Mouse (Mus musculus) CH12.LX (cell line): ENCODE results near the gene Engase. TPM values are rescaled to one million over a fixed set of nuclear protein-coding genes. Genes with fewer than 3 reads are reported as not detected.

Source experiments
- DNase-seq: peaks from one replicate; pipeline ENCODE4 v3.0.0-alpha.2; 2013; ENCODE audit errors: extremely low read depth
- H3K27ac ChIP-seq: 2 replicates; pipeline ENCODE4 v1.5.1; 2012; ENCODE audit warnings: low read depth, mild to moderate bottlenecking, control low read depth, moderate library complexity; ENCODE audit not compliant: insufficient read depth
- H3K27me3 ChIP-seq: replicated peaks from 2 replicates; pipeline ENCODE3; 2012; ENCODE audit warnings: inconsistent platforms
- H3K36me3 ChIP-seq, 2 experiments: replicated peaks in 1 of 2; 2 replicates each; pipeline versions ENCODE3 to v1.6.1; 2012; ENCODE audit warnings: inconsistent platforms in 1 of 2, low read length in 1 of 2, mild to moderate bottlenecking in 1 of 2, mixed read lengths in 1 of 2, moderate library complexity in 1 of 2; ENCODE audit not compliant: control insufficient read depth in 1 of 2, insufficient read depth in 1 of 2
- H3K4me1 ChIP-seq, 2 experiments: 2 replicates each; pipeline ENCODE4 v1.6.1; 2012; ENCODE audit warnings: inconsistent platforms in 1 of 2, moderate library complexity in 1 of 2; ENCODE audit not compliant: insufficient read depth in 2 of 2, control insufficient read depth in 1 of 2
- H3K4me2 ChIP-seq: 2 replicates; pipeline ENCODE4 v1.6.1; 2012; ENCODE audit warnings: low read depth, mild to moderate bottlenecking, control low read depth; ENCODE audit not compliant: poor library complexity, insufficient read depth, severe bottlenecking
- H3K4me3 ChIP-seq, 3 experiments: fragments of 150-350 bp in 1 of 3; sonication (generic) in 1 of 3; replicated peaks in 1 of 3; 2 replicates each; pipeline versions ENCODE3 to v1.5.1; 2011 to 2012; ENCODE audit warnings: low read depth in 2 of 3, low read length in 2 of 3, mild to moderate bottlenecking in 2 of 3, moderate library complexity in 2 of 3, control low read depth in 1 of 3, improper control_type of control experiment in 1 of 3, inconsistent platforms in 1 of 3, mixed read lengths in 1 of 3; ENCODE audit not compliant: poor library complexity in 1 of 3
- H3K79me2 ChIP-seq: replicated peaks from 2 replicates; pipeline ENCODE4 v1.6.1; 2012; ENCODE audit warnings: mild to moderate bottlenecking, moderate library complexity; ENCODE audit not compliant: control insufficient read depth, poor library complexity, insufficient read depth, severe bottlenecking; ENCODE audit errors: extremely low read depth
- H3K9ac ChIP-seq: 2 replicates; pipeline ENCODE4 v1.6.1; 2012; ENCODE audit warnings: low read depth, mild to moderate bottlenecking, control low read depth, moderate library complexity; ENCODE audit not compliant: insufficient read depth
- H3K9me3 ChIP-seq: replicated peaks from 2 replicates; pipeline ENCODE3; 2012; ENCODE audit warnings: low read length, inconsistent platforms, mixed read lengths
- CHD2 ChIP-seq: IDR thresholded peaks from 2 replicates; pipeline ENCODE4 v1.6.1; 2011; ENCODE audit warnings: low read length, improper control_type of control experiment
- POLR2AphosphoS2 ChIP-seq: IDR thresholded peaks from 2 replicates; pipeline ENCODE4 v1.6.1; 2011; ENCODE audit warnings: low read depth, low read length, improper control_type of control experiment
- dilution Hi-C: fragments of 300-500 bp; cut with MboI; formaldehyde crosslinking; loops from 2 replicates; pipeline ENCODE4 v1.14.3; 2020; ENCODE audit warnings: low sequenced_read_pairs; ENCODE audit not compliant: extremely low pct_unique_long_range_greater_than_20kb, extremely low pct_ligation_motif_present
- in situ Hi-C: fragments of 300-500 bp; cut with MboI; formaldehyde crosslinking; loops from 3 replicates; pipeline ENCODE4 v1.14.3; 2019; ENCODE audit warnings: low sequenced_read_pairs, low pct_ligation_motif_present, low pct_unique_long_range_greater_than_20kb, mixed read lengths
- polyA plus RNA-seq: library from polyadenylated mRNA; unstranded; fragments of >175 nt; gene quantifications from 2 replicates; pipeline ENCODE4 v1.2.1, GENCODE M21; 2012; ENCODE audit warnings: low read depth; ENCODE audit not compliant: insufficient read length
- total RNA-seq, 2 experiments: library from RNA; depleted of rRNA; stranded (reverse); fragments of 300-350 nt in 1 of 2; fragments of >200 nt in 1 of 2; gene quantifications; 2 replicates each; pipeline ENCODE4 v1.2.3; 2012 to 2014

Engase gene
- total and polyA plus RNA-seq, 3 experiments = 7.0 to 12.1 (median 9.7) TPM

GRCm38 (mm10) chr11:118538008-118538407 is 61.4 kb downstream of the Engase start:
- peaks cover 99% of the 10 kb centered on the region for H3K27me3 ChIP-seq
- 0 out of 4 replicates have a peak, but pooled peaks cover 0 to 2% of the 10 kb centered on the region in 2 experiments for H3K4me1 ChIP-seq
- dilution Hi-C loops = no loop called here
- no peak overlapping the region for H3K4me3 ChIP-seq
- H3K27ac ChIP-seq = no peak overlapping the region
- no peak overlapping the region for H3K9ac ChIP-seq
- TF ChIP-seq POLR2AphosphoS2 (no peak), CHD2 (no peak)
- TF ChIP-seq, all 38 proteins: peak for 0
- no peaks in the 10 kb centered on the region for H3K79me2 ChIP-seq
- H3K9me3 ChIP-seq = no peaks in the 10 kb centered on the region
- H3K36me3 ChIP-seq = no peaks in the 10 kb centered on the region
- H3K4me2 ChIP-seq = no peak overlapping the region
- DNase-seq = no peak
- in situ Hi-C loops = no loop called here

Other genes starting within 250 kb of the Engase start
- gene Cyth1, start 228.2 kb upstream of the Engase start, total RNA-seq (2012; rRNA removed) = 47.8 and 49.7 TPM in 2 replicates
- 108 and 122 TPM in 2 replicates for gene Cyth1, start 228.2 kb upstream of the Engase start, total RNA-seq (2014; rRNA removed)
- gene Cyth1, start 228.2 kb upstream of the Engase start, polyA plus RNA-seq = 79.7 and 127 TPM in 2 replicates
- gene Usp36, start 186.6 kb upstream of the Engase start, total RNA-seq (2012; rRNA removed) = 19.5 and 25.5 TPM in 2 replicates
- 9.8 and 10.7 TPM in 2 replicates for gene Usp36, start 186.6 kb upstream of the Engase start, total RNA-seq (2014; rRNA removed)
- gene Usp36, start 186.6 kb upstream of the Engase start, polyA plus RNA-seq = 38.7 and 42.6 TPM in 2 replicates
- not detected in 2 replicates for gene Cep295nl, start 134.3 kb upstream of the Engase start, total RNA-seq (2012; rRNA removed)
- not detected in 2 replicates for gene Cep295nl, start 134.3 kb upstream of the Engase start, total RNA-seq (2014; rRNA removed)
- not detected in 2 replicates for gene Cep295nl, start 134.3 kb upstream of the Engase start, polyA plus RNA-seq
- 0.34 and 0.38 TPM in 2 replicates for gene Timp2, start 121.1 kb upstream of the Engase start, total RNA-seq (2012; rRNA removed)
- 0.12 TPM in 1 of 2 replicates, not detected in the other for gene Timp2, start 121.1 kb upstream of the Engase start, total RNA-seq (2014; rRNA removed)
- 0.57 TPM in 1 of 2 replicates, not detected in the other for gene Timp2, start 121.1 kb upstream of the Engase start, polyA plus RNA-seq
- gene Lgals3bp, start 74.7 kb upstream of the Engase start, total RNA-seq (2012; rRNA removed) = 67.3 and 93.0 TPM in 2 replicates
- 134 and 146 TPM in 2 replicates for gene Lgals3bp, start 74.7 kb upstream of the Engase start, total RNA-seq (2014; rRNA removed)
- gene Lgals3bp, start 74.7 kb upstream of the Engase start, polyA plus RNA-seq = 310 and 338 TPM in 2 replicates
- gene Cant1, start 57.7 kb upstream of the Engase start, total RNA-seq (2012; rRNA removed) = 36.7 and 40.2 TPM in 2 replicates
- gene Cant1, start 57.7 kb upstream of the Engase start, total RNA-seq (2014; rRNA removed) = 25.1 and 28.8 TPM in 2 replicates
- gene Cant1, start 57.7 kb upstream of the Engase start, polyA plus RNA-seq = 31.2 and 31.8 TPM in 2 replicates
- gene C1qtnf1, start 48.6 kb upstream of the Engase start, total RNA-seq (2012; rRNA removed) = 0.13 and 0.76 TPM in 2 replicates
- 0.15 and 0.19 TPM in 2 replicates for gene C1qtnf1, start 48.6 kb upstream of the Engase start, total RNA-seq (2014; rRNA removed)
- gene C1qtnf1, start 48.6 kb upstream of the Engase start, polyA plus RNA-seq = 0.12 TPM in 1 of 2 replicates, not detected in the other